Mouse (Mus musculus) natural killer cell, adult 2 months (primary cell): Measurements from ENCODE around the gene Gm21974.
"Not testable (repeated sequence)": the region's sequence is repeated elsewhere in the genome, so short reads cannot be mapped to it uniquely, and the experiment has no call there.

ENCODE experiments used
- DNase-seq, 2 experiments: peaks; one replicate each; pipeline ENCODE4 v3.0.0; 2022; ENCODE audit warnings: low spot score in 2 of 2

Gene Gm21974

DNA sequence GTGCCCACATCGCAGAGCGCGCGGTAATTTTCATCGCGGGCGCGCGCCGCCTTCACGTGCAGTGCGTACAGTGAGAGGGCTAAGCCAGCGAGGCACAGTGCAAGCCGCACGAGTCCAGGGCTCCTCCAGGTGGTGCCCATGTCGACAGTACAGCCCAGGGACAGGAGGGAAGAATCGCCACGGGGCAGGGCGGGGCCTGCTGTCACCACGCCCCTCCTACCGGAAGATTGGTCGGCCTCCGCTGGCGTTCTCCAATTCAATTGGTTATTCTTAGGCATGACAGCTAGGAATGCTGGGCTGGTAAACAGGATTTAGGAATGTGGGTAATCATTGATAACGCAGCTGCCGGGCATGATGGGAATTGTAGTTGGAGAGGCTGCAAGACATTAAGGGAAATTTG lies at the start of gene Gm21974, which contains the start of gene Vkorc1:
Gene Gm21974 (minus strand): TSS at position 13 of the 400 bp plus-strand sequence.
Gene Vkorc1 (minus strand): TSS at position 176 of the 400 bp plus-strand sequence.
- DNase-seq = peak; percentile 73 to 84

DNA sequence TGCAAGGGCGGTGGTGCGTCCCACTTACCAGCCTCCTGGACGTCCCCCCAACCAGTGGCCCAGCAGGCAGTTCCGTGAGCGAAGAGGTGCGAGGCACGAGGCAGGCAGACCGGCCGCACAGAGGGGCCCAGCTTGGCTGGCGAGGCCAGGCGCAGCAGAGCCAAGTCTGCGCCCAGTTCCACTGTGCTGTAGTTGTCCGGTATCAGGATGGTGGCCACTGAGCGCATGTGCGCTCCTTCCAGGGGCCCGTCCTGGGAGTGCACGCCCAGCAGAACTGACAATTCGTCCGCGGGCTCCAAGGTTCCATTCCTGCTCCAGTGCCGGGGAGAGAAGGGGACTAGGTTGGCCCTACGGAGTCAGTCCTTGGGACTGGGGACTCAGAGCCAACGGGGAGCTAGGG lies 49.4 kb upstream of the Gm21974 start:
- no peak for DNase-seq

DNA sequence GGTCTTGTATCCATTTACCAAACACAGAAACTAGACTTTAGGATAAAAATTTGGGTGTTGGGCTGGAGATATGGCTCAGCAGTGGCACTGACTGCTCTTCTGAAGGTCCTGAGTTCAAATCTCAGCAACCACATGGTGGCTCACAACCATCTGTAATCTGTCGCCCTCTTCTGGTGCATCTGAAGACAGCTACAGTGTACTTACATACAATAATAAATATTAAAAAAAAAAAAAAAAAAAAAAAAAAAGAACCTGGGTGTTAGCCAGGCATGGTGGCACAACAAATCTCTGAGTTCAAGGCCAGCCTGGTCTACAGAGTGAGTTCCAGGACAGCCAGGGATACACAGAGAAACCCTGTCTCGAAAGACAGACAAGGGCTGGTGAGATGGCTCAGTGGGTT lies 46.8 kb upstream of the Gm21974 start:
- DNase-seq = not testable (repeated sequence)

DNA sequence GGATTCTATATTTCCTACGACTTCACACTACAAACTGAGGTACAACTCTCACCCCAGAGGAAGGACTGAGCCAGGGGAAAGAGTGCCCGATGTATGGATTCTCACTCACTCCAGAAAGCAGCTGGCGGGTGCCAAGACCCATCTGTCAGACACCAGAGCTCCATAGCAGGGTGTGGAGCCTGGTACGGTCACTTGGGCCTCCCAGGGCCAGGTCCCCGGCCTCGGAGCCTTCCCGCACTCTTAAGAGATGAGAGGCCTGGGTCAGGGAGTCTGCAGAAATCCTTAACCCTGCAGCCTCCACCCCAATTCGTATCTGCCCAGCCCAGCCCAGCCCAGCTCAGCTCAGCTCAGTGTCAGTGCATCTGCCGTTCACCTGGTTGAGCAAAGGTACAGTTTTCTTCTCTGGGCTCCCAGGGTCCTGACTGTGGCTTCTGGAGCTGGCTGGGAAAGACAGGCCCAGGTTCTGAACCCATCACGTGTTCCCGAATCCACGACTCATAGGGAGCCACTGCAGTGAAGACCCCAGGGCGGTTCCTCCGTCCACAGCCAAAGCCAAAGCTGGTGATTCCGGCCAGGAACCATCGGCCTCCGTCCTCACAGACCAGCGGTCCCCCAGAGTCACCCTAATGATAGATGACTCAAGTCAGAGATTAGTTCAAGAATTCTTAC lies 41.1 kb upstream of the Gm21974 start:
- no peak for DNase-seq

DNA sequence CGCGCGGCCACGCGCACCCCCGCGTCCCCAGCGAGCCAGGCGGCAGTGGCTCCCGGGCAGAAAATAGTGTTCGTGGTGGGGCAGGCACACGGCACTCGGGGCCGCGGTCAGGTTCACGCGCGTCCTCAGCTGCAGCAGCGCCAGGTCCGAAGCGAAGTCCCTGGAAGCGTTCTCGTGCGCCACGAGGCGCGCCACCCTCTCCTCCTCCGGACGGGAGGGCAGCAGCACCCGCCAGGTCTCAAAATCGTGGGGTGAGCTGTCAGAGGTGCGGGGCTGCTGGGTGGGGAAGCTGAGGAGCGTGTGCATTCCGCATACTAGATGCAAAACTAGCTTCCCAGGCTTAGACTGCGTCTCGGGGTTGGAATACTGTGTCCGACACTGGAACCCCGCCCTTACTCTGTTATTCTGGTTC lies 40.5 kb upstream of the Gm21974 start:
- no peak for DNase-seq

DNA sequence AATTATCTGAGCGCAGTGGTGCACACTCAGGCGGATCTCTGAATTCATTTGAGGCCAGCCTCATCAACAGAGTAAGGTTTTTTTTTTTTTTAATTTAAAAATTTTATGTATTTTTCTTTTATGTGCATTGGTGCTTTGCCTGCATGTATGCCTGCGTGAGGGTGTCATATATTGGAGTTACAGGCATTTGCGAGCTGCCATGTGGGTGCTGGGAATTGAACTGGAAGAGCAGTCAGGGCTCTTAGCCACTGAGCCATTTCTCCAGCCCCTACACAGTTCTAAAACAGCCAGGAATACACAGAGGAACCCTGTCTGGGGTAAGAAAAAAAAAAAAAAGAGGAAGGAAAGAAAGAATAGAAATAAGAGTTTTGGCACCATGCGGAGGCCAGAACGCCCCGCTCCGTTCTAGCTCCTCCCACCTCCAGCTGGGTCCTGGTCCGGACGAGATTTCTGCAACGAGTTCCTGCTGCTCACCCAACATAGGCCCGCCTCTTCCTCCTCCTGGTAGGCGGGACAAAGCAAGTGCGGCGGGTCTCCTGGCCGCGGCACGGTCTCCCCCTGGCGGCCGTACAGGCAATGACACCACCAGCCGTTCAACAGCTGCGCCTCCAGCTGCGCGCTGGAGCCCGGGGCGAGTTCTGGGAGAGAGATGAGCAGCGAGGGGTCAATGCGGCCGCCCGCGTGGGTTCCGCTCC lies 39.9 kb upstream of the Gm21974 start:
- DNase-seq = peak; percentile 90 to 94

DNA sequence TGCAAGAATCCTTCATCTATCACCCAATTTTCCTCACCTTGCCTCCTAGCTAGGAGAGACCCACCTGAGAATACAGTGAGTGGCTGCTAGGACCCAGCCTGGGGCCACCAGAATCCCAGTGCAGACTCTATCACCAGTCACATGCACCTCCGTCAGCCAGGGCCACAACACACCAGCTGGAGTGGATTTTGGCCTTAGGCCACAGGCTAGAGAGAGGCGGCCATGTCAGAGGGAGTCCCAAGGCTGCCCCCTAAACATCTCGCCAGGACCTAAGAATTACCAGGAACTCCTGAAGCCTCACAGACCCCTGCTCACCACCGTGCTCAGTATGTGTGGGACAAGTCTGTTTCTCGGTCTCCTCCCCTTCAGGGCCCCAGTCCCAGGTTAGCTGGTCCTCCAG lies 38.8 kb upstream of the Gm21974 start:
- DNase-seq = no peak

DNA sequence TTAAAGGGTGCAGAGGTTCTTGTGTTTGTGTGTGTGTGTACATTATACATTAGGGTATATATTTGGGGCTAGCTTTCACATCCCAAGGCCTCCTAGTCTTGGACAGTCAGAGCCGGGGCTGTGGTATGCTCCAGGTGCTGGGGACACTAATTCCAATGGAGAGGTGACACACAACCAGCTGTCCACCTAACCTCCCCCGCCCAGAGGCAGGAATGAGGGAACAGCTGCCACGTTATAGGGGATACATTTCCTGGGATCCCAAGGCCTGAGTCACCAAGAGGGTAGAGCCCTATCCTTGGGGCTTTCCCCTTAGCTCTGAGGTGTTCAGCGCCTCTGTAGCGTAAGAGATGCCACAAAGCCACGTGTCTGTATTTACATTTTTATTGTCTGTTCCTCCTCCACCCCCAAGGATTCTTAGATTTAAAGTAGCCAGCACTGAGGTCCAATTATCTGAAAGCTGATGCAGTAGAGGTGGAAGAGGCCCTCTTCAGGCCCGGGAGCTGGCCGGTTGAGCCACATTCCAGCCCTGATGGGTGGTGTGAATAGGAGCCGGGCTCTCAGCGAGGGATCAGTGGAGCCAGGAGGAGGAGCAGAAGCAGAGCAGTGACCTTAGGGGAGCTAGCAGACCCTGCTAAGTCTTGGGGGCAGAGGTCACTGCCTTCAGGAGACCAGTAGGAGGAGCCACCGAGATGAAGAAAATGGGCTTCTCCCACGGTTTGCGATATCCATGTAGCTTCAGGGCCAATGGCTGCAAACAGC lies 37.2 kb upstream of the Gm21974 start:
- DNase-seq = no peak

DNA sequence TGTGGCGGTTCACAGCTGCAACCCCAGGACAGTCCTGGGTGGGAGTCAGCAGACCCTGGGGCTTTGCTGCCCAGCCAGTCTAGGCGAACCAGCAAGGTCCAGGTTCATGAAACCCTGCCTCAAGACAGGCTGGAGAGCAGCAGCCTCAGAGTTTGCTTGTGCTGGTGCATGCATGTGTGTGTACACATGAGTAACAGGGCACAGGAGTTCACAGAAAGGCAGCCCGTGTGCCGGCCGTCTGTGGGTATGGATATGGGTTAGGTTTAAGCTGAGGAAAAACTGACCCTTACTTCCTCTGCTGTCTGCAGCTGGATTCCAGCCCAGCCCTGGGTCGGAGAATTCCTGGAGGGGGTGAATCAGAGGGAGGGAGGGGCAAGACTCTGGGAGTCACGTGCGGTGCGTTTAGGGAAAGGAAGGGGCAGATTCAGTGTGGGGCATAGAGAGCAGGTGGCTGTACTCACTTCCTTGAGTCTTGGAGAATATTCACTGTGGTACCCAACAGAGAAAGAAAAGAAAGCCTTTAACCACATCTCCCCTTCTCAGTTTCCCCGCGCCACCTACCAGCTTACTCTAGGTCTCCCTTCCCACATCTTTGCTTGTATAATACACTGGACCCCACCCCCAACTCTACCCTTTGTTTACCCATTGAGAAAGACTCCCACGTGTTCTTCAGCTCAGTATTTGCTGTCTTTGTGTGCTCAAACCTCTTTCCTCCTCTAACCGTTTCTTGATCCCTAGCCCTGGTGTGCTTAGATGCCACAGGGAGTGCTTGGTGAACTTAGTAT lies 36.3 kb upstream of the Gm21974 start:
- DNase-seq = no peak

DNA sequence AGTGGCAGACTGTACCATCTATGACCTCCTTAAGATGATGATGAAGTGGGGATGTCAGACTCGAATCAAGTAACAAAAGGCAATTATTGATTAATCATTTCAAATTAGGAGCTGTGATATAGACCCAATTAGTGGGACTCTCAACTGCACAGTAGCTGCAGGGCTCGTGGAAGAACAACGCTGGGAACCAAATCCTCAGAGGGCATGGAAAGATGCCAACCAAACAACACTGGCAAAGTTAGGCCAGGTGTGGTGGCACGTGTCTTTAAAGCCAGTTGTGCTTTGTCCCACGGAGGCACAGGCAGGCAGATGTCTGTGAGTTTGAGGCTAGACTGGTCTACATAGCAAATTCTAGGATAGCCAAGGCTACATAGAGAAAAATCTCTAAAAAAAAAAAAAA lies 35.4 kb upstream of the Gm21974 start:
- no peak for DNase-seq

DNA sequence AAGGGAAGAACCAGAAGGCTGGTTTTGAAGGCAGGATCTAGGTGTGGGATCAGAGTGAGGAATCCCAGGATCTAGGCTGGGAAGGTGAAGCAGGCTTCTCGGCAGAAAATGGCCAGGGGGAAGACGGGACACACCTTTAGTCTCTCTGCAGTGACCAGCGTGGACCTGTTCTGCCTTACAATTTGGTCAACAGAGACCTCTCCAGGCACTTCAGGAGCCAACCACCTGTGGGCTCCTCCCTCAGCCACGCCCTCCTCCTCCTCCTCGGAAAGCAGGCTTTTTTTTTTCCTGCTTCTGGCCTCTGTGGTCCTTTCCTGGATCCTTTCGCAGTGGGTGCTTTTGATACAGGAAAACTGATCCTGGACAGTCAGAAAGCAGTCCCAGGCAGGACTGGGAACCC lies 34.7 kb upstream of the Gm21974 start, which contains the start of gene Prss8:
Gene Prss8 (minus strand): TSS at position 182 of the 400 bp plus-strand sequence.
- no peak for DNase-seq

DNA sequence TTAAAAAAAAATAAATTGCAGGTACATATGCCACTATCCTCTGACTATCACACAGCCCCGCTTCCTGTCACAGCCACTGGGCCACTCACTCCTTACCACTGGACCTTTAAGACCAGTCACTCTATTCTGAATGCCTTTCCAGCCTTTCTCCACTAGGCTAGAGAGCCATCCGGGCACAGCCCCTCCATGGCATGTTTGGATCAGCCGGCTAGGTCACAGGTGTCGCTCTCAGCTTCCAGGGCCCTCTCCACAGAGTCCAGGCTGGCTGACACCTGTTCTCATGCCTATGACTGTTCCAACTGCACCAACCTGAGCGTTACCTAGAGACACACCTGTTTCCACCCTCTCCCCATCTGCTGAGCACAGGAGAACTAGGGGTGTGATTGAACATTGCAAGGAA lies 33.3 kb upstream of the Gm21974 start:
- DNase-seq = no peak

DNA sequence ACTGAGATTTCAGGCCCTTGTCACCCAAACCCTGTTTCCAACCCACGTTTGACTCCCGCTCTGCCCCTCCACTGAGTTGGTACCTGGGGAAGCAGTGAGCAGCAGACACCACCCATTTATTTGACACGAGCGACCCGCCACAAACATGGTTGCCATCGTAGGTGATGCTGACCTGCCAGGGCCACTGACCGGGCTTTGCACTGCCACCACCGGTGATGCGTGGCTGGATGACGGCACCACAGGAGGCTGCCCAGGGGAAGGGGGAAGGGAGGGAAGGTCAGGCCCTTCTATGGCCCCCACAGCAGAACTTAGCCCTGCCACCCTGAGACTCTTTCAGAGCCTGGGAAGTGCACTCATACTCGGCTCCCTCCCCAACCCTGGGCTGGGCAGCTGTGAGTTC lies 32.5 kb upstream of the Gm21974 start:
- no peak for DNase-seq

DNA sequence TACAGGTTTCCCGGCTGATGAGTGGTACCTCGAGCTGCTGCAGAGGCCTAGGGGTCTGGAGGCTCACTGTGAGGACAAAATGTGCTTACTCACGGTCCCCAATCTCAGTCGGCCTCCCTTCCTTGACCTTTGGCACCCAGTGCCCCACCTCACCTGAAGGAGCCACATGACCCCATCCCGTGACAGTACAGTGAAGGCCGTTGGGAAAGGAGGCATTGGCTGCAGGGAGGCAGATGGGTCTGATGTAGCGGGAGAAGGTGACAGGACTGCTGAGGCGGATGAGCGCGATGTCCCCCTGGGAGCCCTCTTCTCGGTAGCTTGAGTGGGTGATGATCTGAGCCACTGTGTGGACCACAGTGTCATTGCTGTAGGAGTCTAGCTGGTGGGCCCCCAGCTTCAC lies 31.6 kb upstream of the Gm21974 start:
- no peak for DNase-seq

DNA sequence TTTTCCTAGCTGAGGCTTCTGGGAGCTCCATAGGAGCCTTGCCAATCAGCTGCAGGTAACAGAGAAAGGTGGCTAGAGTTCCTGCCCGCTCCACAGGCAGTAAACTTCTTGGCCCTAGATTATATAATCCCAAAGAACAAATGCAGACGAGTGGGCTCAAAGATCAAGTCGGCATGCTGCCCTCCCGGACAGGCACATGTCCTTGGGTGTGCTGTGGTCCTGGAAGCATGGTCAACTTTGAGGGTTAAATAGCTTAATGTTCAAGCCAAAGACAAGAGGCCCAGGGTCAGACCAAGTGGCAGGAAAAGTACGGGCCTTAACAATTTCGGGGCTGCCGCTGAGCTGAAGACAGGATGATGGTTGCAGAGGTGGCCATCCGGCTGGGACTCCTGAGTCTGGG lies 30.8 kb upstream of the Gm21974 start:
- DNase-seq = no peak

DNA sequence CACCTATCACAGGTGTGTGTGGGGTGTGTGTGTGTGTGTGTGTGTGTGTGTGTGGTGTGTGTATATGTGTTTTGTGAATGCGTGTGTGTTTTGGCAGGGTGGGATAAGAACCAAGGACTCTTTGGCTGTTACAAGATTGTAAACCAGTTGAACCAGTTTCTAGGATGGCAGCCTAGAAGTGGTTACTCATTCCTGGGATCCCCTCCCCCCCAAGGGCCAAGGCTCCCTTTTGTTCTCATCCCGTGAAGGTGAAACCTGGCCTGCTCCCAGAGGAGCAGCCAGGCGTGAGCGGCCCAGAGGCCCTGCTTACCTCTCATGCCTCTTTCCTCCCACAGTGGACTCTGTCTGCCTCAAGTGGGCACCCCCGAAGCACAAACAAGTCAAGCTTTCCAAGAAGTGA lies 30.0 kb upstream of the Gm21974 start:
- DNase-seq = no peak

DNA sequence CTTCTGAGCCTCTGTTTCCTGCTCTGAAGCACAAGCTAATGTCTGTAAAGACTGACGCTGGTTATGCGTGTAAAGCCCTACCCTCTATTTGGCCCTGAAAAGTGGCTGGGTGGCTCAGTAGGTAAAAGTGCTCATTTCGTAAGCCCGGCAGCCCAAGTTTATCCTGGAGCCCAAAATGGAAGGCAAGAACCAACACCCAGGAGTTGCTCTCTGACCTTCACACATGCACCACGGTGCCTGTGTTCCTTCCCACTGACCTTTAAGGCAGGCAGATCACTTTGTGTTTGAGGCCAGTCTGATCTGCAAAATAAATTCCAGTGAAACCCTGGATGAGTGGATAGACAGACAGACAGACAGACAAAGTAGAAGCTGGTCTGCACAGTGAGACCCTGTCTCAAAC lies 28.5 kb upstream of the Gm21974 start:
- no peak for DNase-seq

DNA sequence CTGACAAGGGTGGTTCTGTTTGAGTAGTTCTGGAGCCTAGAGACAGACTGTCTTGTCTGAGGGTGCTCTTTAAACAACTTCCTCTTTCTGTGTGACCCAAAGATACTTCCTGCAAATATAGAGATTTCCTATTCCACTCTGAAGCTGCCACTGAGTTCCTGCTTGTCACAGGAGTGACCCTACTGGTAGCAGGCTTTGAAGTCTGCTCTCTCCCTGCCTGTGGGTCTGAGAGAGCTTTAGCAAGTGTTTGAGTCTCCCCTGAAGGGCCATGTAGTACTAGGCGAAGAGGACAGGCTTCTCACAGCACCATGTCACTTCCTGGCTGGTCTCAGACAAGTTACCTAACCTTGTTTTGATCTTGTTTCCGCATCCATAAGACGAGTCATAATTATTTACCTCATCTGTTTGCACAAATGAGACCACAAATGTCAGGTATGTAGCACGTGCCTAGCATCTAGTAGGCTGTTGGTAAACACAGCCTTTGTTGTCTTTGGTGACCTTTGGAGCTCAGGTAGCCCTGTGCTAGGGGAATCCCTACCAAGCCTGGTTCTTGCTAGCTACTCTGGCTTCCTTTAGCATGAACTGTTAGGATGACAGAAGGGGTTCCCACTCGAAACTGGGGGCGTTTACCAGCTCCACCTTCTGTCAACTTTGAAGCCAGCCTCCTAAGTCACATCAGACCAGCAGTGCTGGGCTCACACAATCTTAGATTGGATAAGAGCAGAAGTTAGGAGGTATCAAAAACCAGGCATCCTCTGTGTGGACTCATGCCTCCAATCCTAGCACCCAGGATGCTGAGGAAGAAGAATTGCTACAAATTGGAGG lies 27.4 kb upstream of the Gm21974 start:
- peak; percentile 32 to 61 for DNase-seq

DNA sequence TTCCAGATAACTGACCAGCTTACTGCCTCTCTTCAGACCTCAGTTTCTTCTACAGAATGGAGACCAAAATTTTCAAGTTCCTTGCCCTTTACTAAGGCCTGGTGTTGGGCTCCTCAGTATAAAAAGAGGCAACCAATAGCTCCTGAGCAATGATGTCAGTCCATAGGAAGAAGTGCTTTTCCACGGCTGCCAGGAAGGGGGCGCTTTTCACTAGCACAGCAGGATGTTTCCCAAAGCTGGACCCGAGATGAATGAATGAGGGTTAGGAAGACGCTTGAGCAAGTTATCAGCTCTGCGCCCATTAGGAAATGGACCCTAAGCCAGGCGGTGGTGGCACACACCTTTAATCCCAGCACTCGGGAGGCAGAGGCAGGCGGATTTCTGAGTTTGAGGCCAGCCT lies 26.3 kb upstream of the Gm21974 start:
- DNase-seq = no peak

DNA sequence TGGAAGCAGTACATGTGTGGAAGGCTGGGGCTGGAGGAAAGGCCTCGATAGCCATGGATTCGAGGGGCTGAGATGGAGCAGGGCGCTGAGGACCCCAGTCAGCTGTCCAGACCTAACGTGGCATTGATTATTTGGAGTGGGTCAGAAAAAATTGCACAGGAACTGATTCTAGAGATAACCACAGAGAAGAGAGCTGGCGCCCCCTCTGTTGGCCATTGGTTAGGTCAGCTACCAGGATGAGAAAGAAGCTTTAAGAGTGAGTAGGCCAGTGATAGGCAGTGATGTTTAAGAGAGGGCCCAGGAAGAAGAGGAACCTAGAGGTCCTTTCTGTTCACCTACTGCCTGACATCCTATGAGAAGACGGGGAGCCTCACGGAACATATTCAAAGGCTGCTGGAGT lies 24.0 kb upstream of the Gm21974 start:
- peak in 1 of 2 experiments; percentile 41 for DNase-seq

DNA sequence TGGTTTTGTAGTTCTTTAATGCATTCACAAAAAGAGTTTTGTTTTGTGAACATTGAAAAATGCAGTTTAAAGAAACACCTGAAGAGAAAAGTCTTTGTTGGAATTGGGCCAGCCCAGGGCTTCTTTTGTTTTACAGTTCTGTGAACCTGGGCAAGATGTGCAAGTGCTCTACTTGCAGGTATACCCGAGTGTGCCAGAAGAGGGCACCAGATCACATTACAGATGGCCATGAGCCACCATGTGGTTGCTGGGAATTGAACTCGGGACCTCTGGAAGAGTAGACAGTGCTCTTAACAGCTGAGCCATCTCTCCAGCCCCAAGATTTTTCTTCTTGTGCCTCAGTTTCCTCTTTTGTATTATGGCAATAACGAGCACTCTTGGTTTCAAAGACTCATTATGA lies 22.9 kb upstream of the Gm21974 start:
- DNase-seq = peak; percentile 31 to 65
